Mouse (Mus musculus): Measurements from ENCODE around the gene Bcas3.

DNA sequence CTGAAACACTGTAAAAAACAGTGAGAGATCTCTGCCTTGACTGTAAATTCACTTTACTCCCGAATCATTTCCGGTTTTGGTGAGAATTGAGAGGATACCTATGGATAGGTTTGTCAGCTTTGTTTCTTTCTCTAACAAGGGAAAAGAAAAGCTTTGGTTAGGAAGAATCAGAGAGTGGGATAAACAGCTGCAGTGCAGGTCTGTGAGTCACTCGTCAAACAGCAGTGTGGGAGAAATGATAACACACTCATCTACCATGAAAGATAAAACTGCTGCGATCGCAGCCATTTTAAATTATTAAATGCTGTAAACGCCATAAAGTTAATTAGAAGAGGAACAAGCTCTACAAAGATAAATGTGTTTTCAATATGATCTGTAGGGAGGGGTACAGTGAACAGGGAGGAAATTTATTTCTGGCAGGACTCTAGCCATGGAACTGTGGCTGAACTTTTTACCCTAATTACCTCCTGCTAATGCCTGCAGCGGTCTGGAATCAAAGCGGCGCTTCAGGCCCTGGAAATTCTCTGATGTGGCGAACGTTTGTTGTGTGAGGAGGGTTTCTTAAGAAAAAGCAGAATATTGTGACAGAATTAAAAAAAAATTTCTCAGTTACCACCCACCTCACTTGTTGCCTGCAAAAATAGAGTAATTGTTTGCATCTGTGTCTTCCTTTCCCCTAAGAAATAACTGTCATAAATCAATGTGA, 77.9 kb downstream of the Bcas3 start:
- TF ChIP-seq CTCF (IDR thresholded peaks at IDR 0.05; ENCODE audit: low read depth, low read length), result no peak
- TF ChIP-seq POLR2A (IDR thresholded peaks at IDR 0.05; ENCODE audit: borderline replicate concordance, low read depth, low read length), result no peak
